Mouse (Mus musculus) heart, embryonic 13.5 days (tissue): ENCODE measurements at regions not wholly inside any gene's neighbourhood (a gene's known extent, or its start where the extent isn't known, plus 50 kb on each side); places are given as distances from the start of the nearest gene placed in this dataset.

Source experiments
- ATAC-seq: fragments of 200-750 bp; cut with Nextera tagmentation; 2 replicates; pipeline ENCODE4 v1.8.0; 2017; ENCODE audit warnings: moderate TSS enrichment; ENCODE audit not compliant: insufficient number of reproducible peaks, low FRiP score, low TSS enrichment; ENCODE audit errors: extremely low read depth
- H3K27ac ChIP-seq: fragments of 300-500 bp; sonication (generic); replicated peaks from 2 replicates; pipeline ENCODE4 v1.5.1; 2015; ENCODE audit warnings: moderate library complexity, mild to moderate bottlenecking, inconsistent platforms
- H3K27me3 ChIP-seq: fragments of 300-500 bp; sonication (generic); replicated peaks from 2 replicates; pipeline ENCODE4 v1.6.1; 2015; ENCODE audit warnings: mild to moderate bottlenecking, inconsistent platforms
- H3K36me3 ChIP-seq: fragments of 300-500 bp; sonication (generic); 2 replicates; pipeline ENCODE4 v1.6.1; 2015; ENCODE audit warnings: mild to moderate bottlenecking, inconsistent platforms
- H3K4me1 ChIP-seq: fragments of 300-500 bp; sonication (generic); 2 replicates; pipeline ENCODE4 v1.6.1; 2015; ENCODE audit warnings: inconsistent platforms
- H3K4me2 ChIP-seq: fragments of 300-500 bp; sonication (generic); 2 replicates; pipeline ENCODE4 v1.6.1; 2015; ENCODE audit warnings: inconsistent platforms, mild to moderate bottlenecking, moderate library complexity
- H3K4me3 ChIP-seq: fragments of 300-500 bp; sonication (generic); 2 replicates; pipeline ENCODE4 v1.5.1; 2015; ENCODE audit warnings: moderate library complexity, mild to moderate bottlenecking, inconsistent platforms
- H3K9ac ChIP-seq: fragments of 300-500 bp; sonication (generic); 2 replicates; pipeline ENCODE4 v1.6.1; 2015; ENCODE audit warnings: inconsistent platforms, mild to moderate bottlenecking, moderate library complexity
- H3K9me3 ChIP-seq: fragments of 300-500 bp; sonication (generic); 2 replicates; pipeline ENCODE4 v1.6.1; 2016; ENCODE audit warnings: inconsistent platforms
- WGBS: fragments of 180-500 bp; shearing (Covaris S2); methylation state at CpG from one replicate; pipeline ENCODE4 v1.1.7; 2015; ENCODE audit warnings: mixed read lengths; 5-methylcytosine and 5-hydroxymethylcytosine counted together

DNA sequence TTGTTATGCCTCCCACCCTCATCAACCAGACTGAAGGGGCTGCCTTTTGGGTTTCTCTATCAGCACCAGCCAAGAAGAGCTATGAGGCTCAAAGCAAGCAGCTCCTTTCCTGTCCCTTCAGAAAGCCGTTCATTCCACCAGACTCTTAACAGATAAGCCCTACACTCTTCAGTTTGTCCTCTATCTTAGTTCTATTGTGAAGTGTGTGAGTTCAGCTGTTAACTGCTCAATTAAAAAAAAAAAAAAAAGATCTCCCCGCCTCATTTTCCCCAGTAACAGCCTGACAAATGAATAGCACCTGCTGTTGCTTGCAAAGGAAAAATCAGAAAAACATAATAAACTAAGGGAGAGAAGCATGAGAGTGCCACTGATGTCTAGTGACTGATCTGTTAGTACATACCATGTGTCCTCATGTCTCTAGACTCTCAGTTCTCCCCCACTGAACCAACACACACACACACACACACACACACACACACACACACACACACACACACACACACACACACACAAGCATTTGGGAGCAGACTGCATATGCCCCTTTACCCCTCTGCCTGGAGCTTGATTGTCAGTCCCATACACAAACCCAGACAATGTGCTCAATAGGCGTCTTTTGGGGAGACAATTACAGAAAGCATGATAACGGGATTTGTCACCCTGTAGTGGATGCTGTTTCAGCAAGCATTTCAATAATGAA lies 448.4 kb upstream of the Fam92a start:
- no peak overlapping the region for H3K27ac ChIP-seq
- H3K4me1 ChIP-seq: no peaks in the 10 kb centered on the region
- H3K27me3 ChIP-seq: no peaks in the 10 kb centered on the region
- no peak overlapping the region for H3K4me2 ChIP-seq
- 38% methylated on average over 4 of the region's 4 CpGs for WGBS
- H3K36me3 ChIP-seq: no peaks in the 10 kb centered on the region
- no peaks in the 10 kb centered on the region for H3K9me3 ChIP-seq
- no peak overlapping the region for H3K4me3 ChIP-seq
- H3K9ac ChIP-seq: no peak overlapping the region
- ATAC-seq: no peak

DNA sequence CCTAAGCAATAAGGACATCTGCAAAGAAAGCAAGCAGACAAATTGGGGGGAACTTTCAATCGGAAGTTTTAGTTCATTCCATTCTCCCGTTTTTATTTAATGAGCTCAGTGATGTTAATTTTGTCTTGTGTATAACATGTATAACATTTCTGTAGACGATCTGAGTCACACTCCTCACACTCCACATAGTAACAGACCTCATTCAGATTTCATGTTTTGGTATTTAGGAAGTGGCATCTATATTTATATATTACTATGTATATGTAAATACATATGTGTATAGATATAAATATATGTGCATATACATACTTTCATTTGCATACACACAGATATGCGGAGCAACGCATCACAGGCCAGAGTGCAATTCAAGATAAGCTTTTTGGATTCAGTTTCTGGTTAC lies 444.9 kb upstream of the Fam92a start:
- Histone ChIP-seq H3K27me3 (no peaks in the 10 kb centered on the region), H3K4me1 (no peaks in the 10 kb centered on the region), H3K9ac (no peak overlapping the region), H3K4me2 (no peak overlapping the region), H3K4me3 (no peak overlapping the region), H3K9me3 (no peaks in the 10 kb centered on the region), H3K27ac (no peak overlapping the region), H3K36me3 (no peaks in the 10 kb centered on the region)
- 78% methylated on average over 5 of the region's 5 CpGs for WGBS
- ATAC-seq: no peak

DNA sequence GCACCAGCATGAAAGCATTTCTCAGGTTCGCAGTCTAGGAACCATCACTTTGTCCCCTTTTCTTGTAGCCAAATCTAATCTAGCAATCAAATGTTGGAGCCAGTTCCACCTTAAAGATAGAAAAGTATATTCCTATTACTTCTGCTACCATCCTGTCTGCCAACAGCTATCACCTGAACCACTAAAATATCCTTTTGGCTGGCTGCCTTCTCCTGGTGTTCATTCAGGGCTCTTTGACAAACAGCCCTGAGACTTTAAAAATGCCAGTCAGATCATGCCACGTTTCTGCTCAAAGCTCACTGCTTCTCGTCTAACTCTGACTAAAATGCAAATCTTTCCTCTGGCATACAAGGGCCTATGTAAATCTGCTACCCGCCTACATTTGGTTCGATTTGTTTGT lies 439.7 kb upstream of the Fam92a start:
- no peaks in the 10 kb centered on the region for H3K9me3 ChIP-seq
- no peaks in the 10 kb centered on the region for H3K4me1 ChIP-seq
- no peak overlapping the region for H3K27ac ChIP-seq
- H3K9ac ChIP-seq: no peak overlapping the region
- 65% methylated on average over 5 of the region's 5 CpGs for WGBS
- ATAC-seq: no peak
- no peak overlapping the region for H3K4me2 ChIP-seq
- H3K36me3 ChIP-seq: no peaks in the 10 kb centered on the region
- H3K27me3 ChIP-seq: no peaks in the 10 kb centered on the region
- H3K4me3 ChIP-seq: no peak overlapping the region

DNA sequence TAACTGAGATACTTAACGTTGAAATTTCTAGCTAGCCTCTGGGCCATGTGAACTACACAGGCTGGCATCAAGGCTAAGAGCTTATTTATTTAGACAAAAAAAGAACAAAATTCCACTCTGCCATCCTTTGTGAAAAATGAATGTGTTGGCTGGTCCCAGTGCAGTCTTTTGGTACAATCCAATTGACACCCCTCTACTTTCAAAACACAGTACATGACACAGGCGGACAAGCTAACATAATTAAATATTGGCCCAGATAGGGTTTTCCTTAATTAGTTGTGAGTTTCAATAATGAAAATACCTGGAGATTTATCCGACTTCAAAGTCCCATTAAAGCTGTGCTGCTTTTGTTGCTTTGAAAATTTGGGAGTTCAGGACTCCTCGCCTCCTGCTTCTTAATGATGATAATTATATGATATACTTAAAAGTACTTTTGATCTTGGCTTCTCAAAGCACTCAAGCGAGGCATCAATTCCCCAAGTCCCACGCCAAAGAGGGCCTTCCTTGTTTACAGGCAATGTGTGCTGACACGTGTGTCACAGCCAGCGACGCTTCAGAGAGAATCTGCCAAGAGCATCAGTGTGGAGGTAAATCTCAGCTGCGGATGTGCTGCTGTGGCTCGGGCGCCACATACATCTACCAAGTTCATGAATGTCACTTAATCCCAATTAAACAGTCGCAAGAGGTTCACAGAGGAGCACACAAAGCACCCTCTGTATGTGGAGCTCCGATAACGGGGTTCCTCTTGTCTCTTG lies 429.5 kb upstream of the Fam92a start:
- WGBS: 83% methylated on average over 15 of the region's 15 CpGs
- H3K4me2 ChIP-seq: no peak overlapping the region
- no peak for ATAC-seq
- H3K27ac ChIP-seq: no peak overlapping the region
- no peaks in the 10 kb centered on the region for H3K4me1 ChIP-seq
- no peaks in the 10 kb centered on the region for H3K36me3 ChIP-seq
- H3K9me3 ChIP-seq: no peaks in the 10 kb centered on the region
- no peak overlapping the region for H3K4me3 ChIP-seq
- H3K9ac ChIP-seq: no peak overlapping the region
- no peaks in the 10 kb centered on the region for H3K27me3 ChIP-seq

DNA sequence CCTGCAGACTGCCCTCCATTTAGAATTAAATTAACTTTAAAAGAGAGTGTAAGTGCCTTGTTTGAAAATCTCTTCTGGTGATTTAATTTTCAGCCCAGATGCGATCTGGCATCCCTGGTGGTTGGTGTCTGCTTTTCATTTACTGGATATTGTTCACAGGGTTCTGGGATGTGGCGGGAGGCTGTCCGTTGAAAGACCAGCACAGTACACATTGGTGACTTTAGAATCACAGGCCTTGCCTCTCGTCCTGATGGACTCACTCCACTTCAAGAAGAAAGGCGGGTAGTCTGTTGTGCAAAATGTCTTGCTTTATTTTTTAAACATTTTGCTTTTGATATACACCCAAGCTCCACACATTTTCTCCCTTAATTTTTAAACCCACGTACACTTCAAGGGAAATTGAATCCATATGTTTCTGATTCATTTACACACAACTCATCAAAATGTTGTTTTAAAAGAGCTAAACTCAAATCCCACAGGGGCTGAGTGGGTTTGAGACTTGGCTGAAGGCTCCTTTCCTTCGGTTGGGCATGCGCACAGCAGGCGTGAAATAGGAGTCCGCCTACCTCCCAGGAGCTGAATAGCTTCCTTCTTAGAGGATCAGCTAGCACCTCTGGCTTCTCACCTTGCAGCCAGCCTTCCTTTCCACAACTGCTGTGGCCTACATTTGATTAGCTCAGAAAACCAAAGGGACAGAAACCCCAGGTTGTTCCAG lies 424.1 kb upstream of the Fam92a start:
- no peak for ATAC-seq
- no peak overlapping the region for H3K9ac ChIP-seq
- no peaks in the 10 kb centered on the region for H3K27me3 ChIP-seq
- no peak overlapping the region for H3K27ac ChIP-seq
- H3K4me3 ChIP-seq: no peak overlapping the region
- no peaks in the 10 kb centered on the region for H3K9me3 ChIP-seq
- 73% methylated on average over 10 of the region's 10 CpGs for WGBS
- H3K4me1 ChIP-seq: no peaks in the 10 kb centered on the region
- no peaks in the 10 kb centered on the region for H3K36me3 ChIP-seq
- H3K4me2 ChIP-seq: no peak overlapping the region

DNA sequence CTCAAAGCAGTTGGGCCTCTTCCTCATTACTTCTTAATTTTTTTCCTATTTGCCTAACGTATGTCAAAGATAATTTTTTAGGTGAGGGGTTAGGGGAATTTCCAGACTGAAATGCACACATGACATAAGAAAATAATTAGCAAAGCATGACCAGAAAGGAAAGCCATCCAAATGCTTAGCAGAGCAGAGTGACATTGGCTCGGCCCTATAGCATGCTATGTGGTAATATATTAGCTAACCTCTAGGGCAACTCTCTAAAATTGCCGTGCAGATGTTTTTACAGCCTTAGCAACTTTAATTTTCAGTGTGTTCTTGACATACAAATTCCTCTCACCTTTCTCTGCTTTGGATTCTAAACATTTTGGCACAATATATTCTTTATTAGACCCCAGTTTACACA lies 421.2 kb upstream of the Fam92a start:
- Histone ChIP-seq H3K4me1 (no peaks in the 10 kb centered on the region), H3K4me3 (no peak overlapping the region), H3K27me3 (no peaks in the 10 kb centered on the region), H3K9me3 (no peaks in the 10 kb centered on the region), H3K9ac (no peak overlapping the region), H3K4me2 (no peak overlapping the region), H3K36me3 (no peaks in the 10 kb centered on the region), H3K27ac (no peak overlapping the region)
- 69% methylated on average over 3 of the region's 3 CpGs for WGBS
- ATAC-seq: no peak

DNA sequence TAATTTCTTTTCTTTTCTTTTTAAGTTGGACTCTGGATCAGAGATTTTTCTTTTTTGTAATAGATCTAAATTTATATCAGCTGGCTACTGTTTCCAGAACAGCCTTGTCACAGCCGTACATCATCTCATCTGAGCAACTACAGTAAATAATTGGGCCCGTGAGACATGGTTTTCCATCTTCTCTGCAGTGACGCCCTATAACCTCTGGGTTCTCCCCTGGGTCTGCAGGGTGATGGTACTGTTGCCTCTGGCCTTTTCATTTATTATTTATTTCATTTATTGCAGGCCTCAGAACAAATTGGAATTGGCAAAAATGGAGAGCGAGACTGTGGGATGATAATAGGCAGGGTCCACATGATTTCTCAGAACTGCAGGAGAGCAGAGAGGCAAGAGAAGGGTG lies 406.3 kb upstream of the Fam92a start:
- Histone ChIP-seq H3K27me3 (no peaks in the 10 kb centered on the region), H3K27ac (no peak overlapping the region), H3K4me1 (no peaks in the 10 kb centered on the region), H3K4me2 (no peak overlapping the region), H3K4me3 (no peak overlapping the region), H3K9ac (no peak overlapping the region), H3K36me3 (no peaks in the 10 kb centered on the region), H3K9me3 (no peaks in the 10 kb centered on the region)
- ATAC-seq: no peak
- WGBS: 83% methylated on average over 4 of the region's 4 CpGs

DNA sequence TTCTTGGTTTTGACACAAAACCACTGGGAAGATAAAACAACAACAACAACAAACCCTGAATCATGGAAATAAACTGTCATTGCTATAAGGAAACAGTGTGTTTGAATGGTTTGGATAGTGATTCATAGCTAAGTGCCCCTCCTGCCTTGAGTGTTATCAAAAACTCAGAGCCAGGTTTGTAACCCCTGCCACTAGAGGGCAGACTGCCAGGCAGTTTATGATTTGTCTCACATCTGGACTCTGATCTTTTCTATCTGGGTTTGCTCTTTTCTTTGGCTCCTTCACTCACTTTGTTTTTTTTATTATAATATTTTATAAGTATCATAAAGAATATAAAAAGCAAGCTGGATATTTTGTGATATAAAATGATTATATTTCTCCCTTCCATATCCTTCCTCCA lies 400.1 kb upstream of the Fam92a start:
- H3K36me3 ChIP-seq: no peaks in the 10 kb centered on the region
- H3K9ac ChIP-seq: no peak overlapping the region
- no peaks in the 10 kb centered on the region for H3K4me1 ChIP-seq
- no peak for ATAC-seq
- H3K4me3 ChIP-seq: no peak overlapping the region
- H3K4me2 ChIP-seq: no peak overlapping the region
- H3K27me3 ChIP-seq: no peaks in the 10 kb centered on the region
- no peak overlapping the region for H3K27ac ChIP-seq
- H3K9me3 ChIP-seq: no peaks in the 10 kb centered on the region

DNA sequence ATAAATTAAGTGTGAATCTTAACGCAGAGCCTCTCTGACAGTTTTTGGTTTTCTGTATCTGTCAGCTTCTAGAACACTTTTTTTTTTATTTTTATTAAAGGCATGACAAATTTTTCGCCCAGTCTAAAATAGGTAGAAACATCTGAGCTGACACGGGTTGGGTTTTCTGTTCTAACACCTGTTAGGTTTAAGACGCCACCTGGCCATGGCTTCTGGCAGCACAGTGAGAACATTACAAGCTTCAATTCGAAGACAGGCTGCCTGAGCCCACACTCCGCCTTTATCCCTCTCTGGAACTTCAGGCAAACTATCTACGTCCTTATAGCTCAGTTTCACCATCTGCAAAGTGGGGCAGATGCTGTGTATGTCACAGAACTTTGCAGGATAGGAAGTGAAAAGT lies 398.9 kb upstream of the Fam92a start:
- Histone ChIP-seq H3K9ac (no peak overlapping the region), H3K27me3 (no peaks in the 10 kb centered on the region), H3K4me2 (no peak overlapping the region), H3K9me3 (no peaks in the 10 kb centered on the region), H3K36me3 (no peaks in the 10 kb centered on the region), H3K4me1 (no peaks in the 10 kb centered on the region), H3K4me3 (no peak overlapping the region), H3K27ac (no peak overlapping the region)
- 68% methylated on average over 7 of the region's 7 CpGs for WGBS
- no peak for ATAC-seq

DNA sequence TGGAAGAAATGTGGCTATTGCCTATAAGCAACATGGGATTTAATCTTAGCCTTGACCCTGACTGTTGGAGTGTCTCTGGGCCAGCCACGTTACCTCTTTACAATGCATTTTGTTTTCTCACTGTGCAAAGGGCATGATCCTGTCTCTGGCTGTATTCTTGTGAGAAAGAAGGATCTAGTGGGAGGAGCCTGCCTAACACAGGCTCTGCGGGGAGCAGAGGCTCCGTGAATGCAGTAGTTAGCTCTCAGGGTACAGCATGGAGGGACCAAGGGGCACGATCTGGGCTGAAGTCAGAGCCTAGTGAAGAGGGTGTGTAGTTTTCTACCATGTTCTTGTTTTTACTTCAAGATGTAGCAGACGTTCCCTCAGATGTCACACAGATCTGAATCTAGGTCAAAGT lies 395.8 kb upstream of the Fam92a start:
- H3K4me1 ChIP-seq: peaks cover 3% of the 10 kb centered on the region; the same call in 1 of the 2 replicates
- WGBS: 30% methylated on average over 5 of the region's 5 CpGs
- H3K4me3 ChIP-seq: no peak overlapping the region
- H3K36me3 ChIP-seq: no peaks in the 10 kb centered on the region
- H3K9me3 ChIP-seq: no peaks in the 10 kb centered on the region
- H3K27ac ChIP-seq: no peak overlapping the region
- H3K27me3 ChIP-seq: no peaks in the 10 kb centered on the region
- no peak overlapping the region for H3K9ac ChIP-seq
- H3K4me2 ChIP-seq: no peak overlapping the region
- no peak for ATAC-seq

DNA sequence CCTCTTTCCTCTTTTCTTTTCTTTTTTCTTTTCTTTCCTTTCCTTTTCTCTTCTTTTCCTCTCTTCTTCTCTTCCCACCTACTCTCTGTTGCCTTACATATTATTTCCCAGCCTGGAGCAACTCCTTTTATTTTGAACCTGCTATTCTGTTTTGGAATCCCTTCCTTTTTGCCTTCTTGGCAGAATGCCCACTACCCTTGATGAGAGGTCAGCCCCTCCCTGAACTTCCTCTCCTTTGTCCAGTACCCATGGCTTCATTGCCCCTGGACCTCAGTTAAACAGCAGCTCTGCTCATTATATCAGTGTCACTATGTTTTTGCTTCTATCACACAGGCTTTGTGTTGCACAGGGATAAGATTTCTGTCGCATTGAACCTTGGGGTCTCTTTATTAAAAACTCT lies 391.2 kb upstream of the Fam92a start:
- no peak for ATAC-seq
- Histone ChIP-seq H3K4me1 (peaks cover 3% of the 10 kb centered on the region), H3K9ac (no peak overlapping the region), H3K27me3 (no peaks in the 10 kb centered on the region), H3K36me3 (no peaks in the 10 kb centered on the region), H3K4me2 (no peak overlapping the region), H3K27ac (no peak overlapping the region), H3K9me3 (no peaks in the 10 kb centered on the region), H3K4me3 (no peak overlapping the region)
- 47% methylated on average over 1 of the region's 1 CpGs for WGBS
